In genomic region chr15:102203835-102204381, GRCm38 (mm10) we compare ENCODE assay signal across 7 mouse cellular contexts. TPM values are rescaled to one million over a fixed set of nuclear protein-coding genes. Genes with fewer than 3 reads are reported as not detected.
DNase-seq lines count a peak whose midpoint lies in the region; ATAC-seq lines count a peak whose summit lies in the region.

No protein-coding gene starts in this region.

- H3K36me3 ChIP-seq in intestine, embryonic 15.5 days = peaks cover 21% of the 10 kb centered on the region

- ATAC-seq in intestine, embryonic 15.5 days = peak; percentile 68

- H3K4me1 ChIP-seq in intestine, embryonic 15.5 days (replicated peaks) = peaks cover 36% of the 10 kb centered on the region

- no peaks in the 10 kb centered on the region for H3K9me3 ChIP-seq in intestine, embryonic 15.5 days

- peak; percentile 85 for DNase-seq in adrenal gland, adult 2 months
- DNase-seq in embryo, embryonic 11 days = peak; percentile 86
- peak; percentile 70 for DNase-seq in gastrocnemius, postnatal 25 days
- DNase-seq in left cerebral cortex, postnatal 25 days (ENCODE audit: low spot score in 2 of 2) = peak; percentile 75 to 79
- peak; percentile 72 for DNase-seq in mesoderm, embryonic 11.5 days (ENCODE audit: low read depth, low spot score)
- peak; percentile 62 to 75 for DNase-seq in right cerebral cortex, postnatal 36 days (ENCODE audit: low spot score in 2 of 2)

- peak overlapping the region; percentile 98 for H3K9ac ChIP-seq in intestine, embryonic 15.5 days

- H3K4me2 ChIP-seq in intestine, embryonic 15.5 days (replicated peaks) = peak overlapping the region; percentile 84

- no peaks in the 10 kb centered on the region for H3K27me3 ChIP-seq in intestine, embryonic 15.5 days (replicated peaks)

- intact Hi-C loops in left cerebral cortex, postnatal 25 days (cut with DNase I) = loop anchor here (1.0 to 5.0 kb wide), 2 partner anchors 42 to 57 kb away; no protein-coding TSS in a partner anchor

- peak overlapping the region; percentile 100 for H3K27ac ChIP-seq in intestine, embryonic 15.5 days

- WGBS in intestine, embryonic 15.5 days = 0% methylated on average over 39 of the region's 72 CpGs

- H3K4me3 ChIP-seq in intestine, embryonic 15.5 days (replicated peaks) = peak overlapping the region; percentile 92

RNA-seq across cellular contexts. Expression of gene Csad, which starts 0.6 kb away (rescaled TPM):
- total RNA-seq in adrenal gland, adult 2 months (2021) = 100 to 1,000 TPM in 1 of 2 experiments, 10 to 100 TPM in 1; 71.2 to 106 TPM
- polyA plus RNA-seq in adrenal gland, adult 2 months (2012; rRNA removed) = 128 and 216 TPM in 2 replicates
- total RNA-seq in gastrocnemius, postnatal 25 days (2021) = 10 to 100 TPM; 10.4 to 16.7 TPM
- 45.8 and 49.3 TPM in 2 replicates for polyA plus RNA-seq in intestine, embryonic 15.5 days (2015; fragmentation: Nextera tagmentation; extraction: Ambion mirVana)
- total RNA-seq in left cerebral cortex, postnatal 25 days (2021) = 10 to 100 TPM; 28.4 to 32.1 TPM

RNA-seq across cellular contexts. Expression of gene Zfp740, which starts 0.9 kb away (rescaled TPM):
- total RNA-seq in adrenal gland, adult 2 months (2021) = 10 to 100 TPM; 48.6 to 60.7 TPM
- polyA plus RNA-seq in adrenal gland, adult 2 months (2012; rRNA removed) = 13.9 and 14.4 TPM in 2 replicates
- total RNA-seq in gastrocnemius, postnatal 25 days (2021) = 10 to 100 TPM; 25.5 to 25.6 TPM
- 41.3 and 44.1 TPM in 2 replicates for polyA plus RNA-seq in intestine, embryonic 15.5 days (2015; fragmentation: Nextera tagmentation; extraction: Ambion mirVana)
- 10 to 100 TPM; 58.5 to 64.9 TPM for total RNA-seq in left cerebral cortex, postnatal 25 days (2021)

RNA-seq across cellular contexts. Expression of gene Itgb7, which starts 27.8 kb away (rescaled TPM):
- 1 to 10 TPM; 2.0 to 4.7 TPM for total RNA-seq in adrenal gland, adult 2 months (2021)
- 2.3 and 2.4 TPM in 2 replicates for polyA plus RNA-seq in adrenal gland, adult 2 months (2012; rRNA removed)
- 1 to 10 TPM in 1 of 2 experiments, under 1 TPM in 1; 0.41 to 1.2 TPM for total RNA-seq in gastrocnemius, postnatal 25 days (2021)
- polyA plus RNA-seq in intestine, embryonic 15.5 days (2015; fragmentation: Nextera tagmentation; extraction: Ambion mirVana) = 10.8 and 12.9 TPM in 2 replicates
- total RNA-seq in left cerebral cortex, postnatal 25 days (2021) = 1 to 10 TPM; 1.0 to 1.7 TPM

RNA-seq across cellular contexts. Expression of gene Rarg, which starts 53.4 kb away (rescaled TPM):
- total RNA-seq in adrenal gland, adult 2 months (2021) = 10 to 100 TPM; 21.0 to 35.8 TPM
- 29.9 and 32.4 TPM in 2 replicates for polyA plus RNA-seq in adrenal gland, adult 2 months (2012; rRNA removed)
- 1 to 10 TPM; 9.3 to 9.8 TPM for total RNA-seq in gastrocnemius, postnatal 25 days (2021)
- 15.8 and 16.5 TPM in 2 replicates for polyA plus RNA-seq in intestine, embryonic 15.5 days (2015; fragmentation: Nextera tagmentation; extraction: Ambion mirVana)
- 10 to 100 TPM; 12.7 to 15.4 TPM for total RNA-seq in left cerebral cortex, postnatal 25 days (2021)

RNA-seq across cellular contexts. Expression of gene Soat2, which starts 53.6 kb away (rescaled TPM):
- total RNA-seq in adrenal gland, adult 2 months (2021) = under 1 TPM; 0.35 to 0.49 TPM
- polyA plus RNA-seq in adrenal gland, adult 2 months (2012; rRNA removed) = 0.88 and 0.92 TPM in 2 replicates
- total RNA-seq in gastrocnemius, postnatal 25 days (2021) = under 1 TPM in 1 of 2 experiments, not detected in 1; 0.16 TPM
- polyA plus RNA-seq in intestine, embryonic 15.5 days (2015; fragmentation: Nextera tagmentation; extraction: Ambion mirVana) = 12.0 and 14.3 TPM in 2 replicates
- under 1 TPM in 1 of 2 experiments, not detected in 1; 0.14 TPM for total RNA-seq in left cerebral cortex, postnatal 25 days (2021)

Comparison
In these comparisons a context has a peak if more than half of its experiments do, and no peak if none do; other contexts are left out.
1. Peak in every context shown above with its lines: DNase-seq, ATAC-seq, H3K4me3 ChIP-seq and H3K27ac ChIP-seq.